Mouse (Mus musculus): Measurements from ENCODE around the gene Olfr135. TPM values are rescaled to one million over a fixed set of nuclear protein-coding genes. Genes with fewer than 3 reads are reported as not detected.

The Olfr135 gene
- total RNA-seq (2021), result not detected

- DNase-seq, result no peak
Measured at GRCm38 (mm10) chr17:38204035-38204434, at the start of gene Olfr135. Gene Olfr135, plus strand, starts transcription at chr17:38204335.

DNA sequence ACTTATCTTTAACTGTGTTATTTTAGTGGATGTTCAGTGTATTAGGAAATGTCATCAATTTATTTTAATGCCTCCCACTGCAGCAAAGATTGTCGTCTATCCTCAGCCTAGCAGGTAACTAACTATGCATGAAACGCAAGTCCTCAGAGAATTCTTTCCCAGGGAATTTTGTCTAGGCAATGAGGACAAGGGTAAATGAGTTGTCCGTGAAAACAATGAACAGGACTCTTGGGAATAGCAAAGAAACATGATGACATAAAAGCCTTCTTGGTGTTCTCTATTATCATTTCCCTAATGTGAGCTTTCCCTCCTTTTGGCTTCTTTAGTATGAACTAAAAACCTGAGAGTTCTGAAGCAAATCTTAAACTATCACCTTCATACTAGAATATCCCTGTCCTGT lies 33.0 kb upstream of the Olfr135 start, which contains the start of gene Olfr134:
Olfr134 (plus strand) TSS at position 301 of the 400 bp plus-strand sequence.
- no peak for DNase-seq
- intact Hi-C loops (cut with DNase I), result no loop called here

More at GRCm38 (mm10) chr17:38204035-38204434, at the start of gene Olfr135:
- intact Hi-C loops (cut with DNase I), result no loop called here

Other genes starting within 250 kb of the Olfr135 start
- gene Olfr129, start 144.3 kb upstream of the Olfr135 start, total RNA-seq (2021), result not detected
- not detected for gene Olfr130, start 140.4 kb upstream of the Olfr135 start, total RNA-seq (2021)
- not detected for gene Olfr131, start 115.6 kb upstream of the Olfr135 start, total RNA-seq (2021)
- gene Olfr132, start 69.8 kb upstream of the Olfr135 start, total RNA-seq (2021), result not detected
- gene Olfr133, start 59.1 kb upstream of the Olfr135 start, total RNA-seq (2021), result not detected
- gene Olfr134, start 32.9 kb upstream of the Olfr135 start, total RNA-seq (2021), result not detected
- not detected for gene Olfr138, start 56.7 kb downstream of the Olfr135 start, total RNA-seq (2021)
- not detected for gene Olfr137, start 103.2 kb downstream of the Olfr135 start, total RNA-seq (2021)
- not detected for gene Olfr136, start 125.5 kb downstream of the Olfr135 start, total RNA-seq (2021)
- gene Esp36, start 215.8 kb downstream of the Olfr135 start, total RNA-seq (2021), result not detected